Mouse (Mus musculus) heart, embryonic 16.5 days (tissue): ENCODE data around the gene Olfr745. TPM values are rescaled to one million over a fixed set of nuclear protein-coding genes. Genes with fewer than 3 reads are reported as not detected.

Experiments used
- ATAC-seq: fragments of 200-750 bp; cut with Nextera tagmentation; replicated peaks from 2 replicates; pipeline ENCODE4 v1.8.0; 2017; ENCODE audit warnings: moderate number of reproducible peaks; ENCODE audit not compliant: insufficient read depth, low FRiP score; ENCODE audit errors: extremely low read depth
- H3K27ac ChIP-seq: fragments of 300-500 bp; sonication (generic); 2 replicates; pipeline ENCODE4 v1.5.1; 2014; ENCODE audit warnings: mild to moderate bottlenecking, low read length, control low read depth, moderate library complexity
- H3K27me3 ChIP-seq: fragments of 300-500 bp; sonication (generic); 2 replicates; pipeline ENCODE4 v1.6.1; 2014; ENCODE audit warnings: low read length, mixed read lengths; ENCODE audit not compliant: control insufficient read depth, insufficient read depth
- H3K36me3 ChIP-seq: fragments of 300-500 bp; sonication (generic); 2 replicates; pipeline ENCODE4 v1.6.1; 2014; ENCODE audit not compliant: control insufficient read depth, insufficient read depth
- H3K4me1 ChIP-seq: fragments of 300-500 bp; sonication (generic); 2 replicates; pipeline ENCODE4 v1.6.1; 2014; ENCODE audit warnings: low read length, mixed read lengths; ENCODE audit not compliant: control insufficient read depth, insufficient read depth
- H3K4me2 ChIP-seq: fragments of 300-500 bp; sonication (generic); 2 replicates; pipeline ENCODE4 v1.6.1; 2014; ENCODE audit warnings: low read depth, mild to moderate bottlenecking, control low read depth, low read length
- H3K4me3 ChIP-seq: fragments of 300-500 bp; sonication (generic); 2 replicates; pipeline ENCODE4 v1.5.1; 2014; ENCODE audit warnings: mild to moderate bottlenecking, control low read depth, low read length
- H3K9ac ChIP-seq: fragments of 300-500 bp; sonication (generic); 2 replicates; pipeline ENCODE4 v1.6.1; 2014; ENCODE audit warnings: low read length, control low read depth
- H3K9me3 ChIP-seq: fragments of 300-500 bp; sonication (generic); replicated peaks from 2 replicates; pipeline ENCODE4 v1.6.1; 2016; ENCODE audit warnings: low read length; ENCODE audit not compliant: control insufficient read depth
- WGBS: fragments of 180-500 bp; shearing (Covaris S2); extraction: QIAGEN DNeasy Blood & Tissue Kit; methylation state at CpG from one replicate; pipeline ENCODE4 v1.1.7; 2014; 5-methylcytosine and 5-hydroxymethylcytosine counted together
- polyA plus RNA-seq: library from polyadenylated mRNA; unstranded; fragments of >200 nt; fragmentation: Nextera tagmentation; extraction: Ambion mirVana; gene quantifications from 2 replicates; pipeline ENCODE4 v1.2.1, GENCODE M21; 2015

The Olfr745 gene
- polyA plus RNA-seq = not detected in 2 replicates

DNA sequence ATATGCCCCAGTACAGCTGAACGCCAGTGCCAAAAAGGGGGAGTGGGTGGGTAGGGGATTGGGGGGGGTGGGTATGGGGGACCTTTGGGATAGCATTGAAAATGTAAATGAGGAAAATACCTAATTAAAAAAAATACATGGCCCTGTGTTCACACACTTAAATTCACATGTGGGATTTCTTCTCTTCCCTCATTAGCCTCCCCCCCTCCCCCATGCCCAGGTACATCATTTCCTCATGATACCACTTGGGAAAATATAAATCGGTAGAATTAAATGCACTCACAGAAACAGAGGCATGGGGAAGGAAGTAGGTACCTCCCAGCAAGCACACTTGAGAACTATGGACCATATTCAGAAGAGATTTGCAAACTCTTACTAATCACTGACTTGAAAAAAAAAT is at the start of gene Olfr745:
Gene Olfr745, plus strand, starts transcription at position 301 of the 400 bp plus-strand sequence.
- Histone ChIP-seq H3K36me3 (no peaks in the 10 kb centered on the region), H3K4me1 (no peaks in the 10 kb centered on the region), H3K27ac (no peak within 1 kb of the TSS), H3K4me2 (no peak within 1 kb of the TSS), H3K27me3 (no peaks in the 10 kb centered on the region), H3K9ac (no peak within 1 kb of the TSS), H3K9me3 (0 out of 2 replicates have a peak, but pooled peaks cover 4% of the 10 kb centered on the region), H3K4me3 (no peak within 1 kb of the TSS)
- no peak for ATAC-seq
- WGBS = 71% methylated on average over 2 of the region's 2 CpGs

DNA sequence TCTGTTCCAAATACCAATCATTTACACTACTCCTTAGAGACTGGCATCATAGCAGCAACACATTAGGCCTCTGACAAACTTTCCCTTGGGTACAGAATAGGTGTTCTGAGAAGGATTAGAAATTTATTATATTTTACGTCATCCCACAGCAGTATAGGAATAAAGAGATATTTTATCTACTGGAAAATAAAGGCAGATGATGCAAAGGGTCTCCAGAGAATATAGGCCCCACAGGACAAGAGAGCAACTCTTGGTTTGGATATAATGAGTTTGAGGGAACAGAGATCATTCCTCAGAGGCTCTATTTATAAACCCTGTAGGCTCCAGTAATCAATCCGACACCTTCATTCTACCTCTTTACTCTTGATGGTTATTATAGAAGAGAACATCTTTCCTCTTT is 24.6 kb upstream of the Olfr745 start, which contains the start of gene Olfr744:
Gene Olfr744, plus strand, starts transcription at position 301 of the 400 bp plus-strand sequence.
- H3K9ac ChIP-seq = no peak within 1 kb of the TSS
- no peak within 1 kb of the TSS for H3K4me2 ChIP-seq
- no peaks in the 10 kb centered on the region for H3K4me1 ChIP-seq
- no peak within 1 kb of the TSS for H3K27ac ChIP-seq
- no peaks in the 10 kb centered on the region for H3K27me3 ChIP-seq
- H3K9me3 ChIP-seq = no peaks in the 10 kb centered on the region
- no peak for ATAC-seq
- H3K4me3 ChIP-seq = no peak within 1 kb of the TSS
- WGBS = 76% methylated on average over 2 of the region's 2 CpGs
- H3K36me3 ChIP-seq = no peaks in the 10 kb centered on the region

DNA sequence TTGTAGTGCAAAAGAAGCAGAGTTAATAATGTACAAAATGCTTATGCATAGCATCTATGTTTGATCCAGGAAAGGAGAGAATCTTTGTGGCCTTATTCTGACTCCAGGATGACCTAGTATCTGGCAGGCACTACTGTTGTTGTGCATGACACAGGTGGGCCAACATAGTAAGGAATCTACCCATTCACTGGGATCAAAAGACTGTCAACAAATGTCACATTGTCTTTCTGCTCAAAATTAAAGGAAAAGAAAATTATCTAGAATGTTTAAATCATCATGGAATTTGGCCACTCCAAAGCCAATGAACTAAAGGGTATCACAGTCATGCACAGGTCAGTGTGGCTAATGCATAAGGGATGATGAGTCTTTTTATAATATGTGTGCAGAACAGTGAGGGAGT is 7.6 kb downstream of the Olfr745 start, which contains the start of gene Olfr746:
Gene Olfr746, plus strand, starts transcription at position 301 of the 400 bp plus-strand sequence.
- H3K4me2 ChIP-seq = no peak within 1 kb of the TSS
- no peaks in the 10 kb centered on the region for H3K36me3 ChIP-seq
- H3K4me3 ChIP-seq = no peak within 1 kb of the TSS
- no peak within 1 kb of the TSS for H3K9ac ChIP-seq
- no peak for ATAC-seq
- no peaks in the 10 kb centered on the region; the same call in 1 of the 2 replicates for H3K9me3 ChIP-seq
- no peak within 1 kb of the TSS for H3K27ac ChIP-seq
- no peaks in the 10 kb centered on the region for H3K4me1 ChIP-seq
- H3K27me3 ChIP-seq = no peaks in the 10 kb centered on the region

DNA sequence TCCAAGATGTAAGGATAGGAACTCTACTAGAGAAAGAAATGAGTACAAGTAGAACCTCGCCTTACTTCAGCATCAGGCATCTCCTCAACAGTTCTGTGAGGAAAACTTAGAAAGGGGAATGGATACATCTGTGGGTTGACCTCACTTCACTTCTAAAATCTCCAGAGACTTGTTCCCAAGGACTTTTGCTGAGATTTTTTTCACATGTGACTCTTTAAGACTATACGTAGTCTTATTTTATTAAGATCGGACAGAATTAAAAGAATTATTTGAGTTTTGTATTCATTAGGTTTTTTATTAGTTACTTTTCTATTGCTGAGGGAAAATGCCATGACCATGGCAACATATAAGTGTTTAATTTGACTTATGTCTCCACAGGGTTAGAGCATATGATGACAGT is 53.9 kb downstream of the Olfr745 start, which contains the start of gene Olfr747:
Gene Olfr747, minus strand, starts transcription at position 101 of the 400 bp plus-strand sequence.
- H3K4me3 ChIP-seq = no peak within 1 kb of the TSS
- H3K27me3 ChIP-seq = no peaks in the 10 kb centered on the region
- 86% methylated on average over 3 of the region's 3 CpGs for whole genome bisulfite sequencing
- no peaks in the 10 kb centered on the region for H3K36me3 ChIP-seq
- H3K9me3 ChIP-seq = no peaks in the 10 kb centered on the region
- H3K9ac ChIP-seq = no peak within 1 kb of the TSS
- H3K4me1 ChIP-seq = no peaks in the 10 kb centered on the region
- no peak within 1 kb of the TSS for H3K27ac ChIP-seq
- no peak within 1 kb of the TSS for H3K4me2 ChIP-seq
- no peak for ATAC-seq

Other genes starting within 250 kb of the Olfr745 start
- not detected in 2 replicates for gene Olfr738, start 231.8 kb upstream of the Olfr745 start, polyA plus RNA-seq
- not detected in 2 replicates for gene Olfr739, start 220.8 kb upstream of the Olfr745 start, polyA plus RNA-seq
- gene Olfr740, start 193.8 kb upstream of the Olfr745 start, polyA plus RNA-seq = not detected in 2 replicates
- gene Olfr741, start 166.7 kb upstream of the Olfr745 start, polyA plus RNA-seq = not detected in 2 replicates
- not detected in 2 replicates for gene Olfr742, start 135.8 kb upstream of the Olfr745 start, polyA plus RNA-seq
- not detected in 2 replicates for gene Olfr743, start 117.5 kb upstream of the Olfr745 start, polyA plus RNA-seq
- gene Olfr744, start 24.5 kb upstream of the Olfr745 start, polyA plus RNA-seq = not detected in 2 replicates
- gene Olfr746, start 7.7 kb downstream of the Olfr745 start, polyA plus RNA-seq = not detected in 2 replicates
- not detected in 2 replicates for gene Olfr747, start 53.8 kb downstream of the Olfr745 start, polyA plus RNA-seq
- gene Olfr748, start 68.0 kb downstream of the Olfr745 start, polyA plus RNA-seq = not detected in 2 replicates
- gene Olfr749, start 105.7 kb downstream of the Olfr745 start, polyA plus RNA-seq = not detected in 2 replicates
- 46.1 and 48.8 TPM in 2 replicates for gene Ttc5, start 146.1 kb downstream of the Olfr745 start, polyA plus RNA-seq
- gene Ccnb1ip1, start 168.3 kb downstream of the Olfr745 start, polyA plus RNA-seq = not detected in 2 replicates
- gene Parp2, start 168.5 kb downstream of the Olfr745 start, polyA plus RNA-seq = 39.3 and 40.4 TPM in 2 replicates
- 5.1 and 5.6 TPM in 2 replicates for gene Tep1, start 231.2 kb downstream of the Olfr745 start, polyA plus RNA-seq